Mouse (Mus musculus) right cerebral cortex, postnatal 10 days (tissue): ENCODE results near the gene Tmem168.

ENCODE experiments used
- DNase-seq, 2 experiments: peaks; one replicate each; pipeline ENCODE4 v3.0.0; 2021; ENCODE audit warnings: low spot score in 2 of 2

Tmem168 gene

GRCm38 (mm10) chr6:13607621-13608493 is at the start of gene Tmem168:
TSS of gene Tmem168 (minus strand) at chr6:13608100.
- DNase-seq = peak; percentile 96

GRCm38 (mm10) chr6:13654081-13654480 is 46.2 kb upstream of the Tmem168 start:
- no peak for DNase-seq

GRCm38 (mm10) chr6:13652284-13652683 is 44.4 kb upstream of the Tmem168 start:
- no peak for DNase-seq

- no peak for DNase-seq
Measured at GRCm38 (mm10) chr6:13650854-13651253, 43.0 kb upstream of the Tmem168 start.

- no peak for DNase-seq
Measured at GRCm38 (mm10) chr6:13648305-13648704, 40.4 kb upstream of the Tmem168 start.

GRCm38 (mm10) chr6:13636582-13636989 is 28.7 kb upstream of the Tmem168 start:
- DNase-seq = no peak

- DNase-seq = no peak
Measured at GRCm38 (mm10) chr6:13632571-13632970, 24.7 kb upstream of the Tmem168 start.

GRCm38 (mm10) chr6:13630607-13631006 is 22.7 kb upstream of the Tmem168 start:
- DNase-seq = no peak

- DNase-seq = peak in 1 of 2 experiments; percentile 34
Measured at GRCm38 (mm10) chr6:13619618-13620017, 11.7 kb upstream of the Tmem168 start.

GRCm38 (mm10) chr6:13617110-13617509 is 9.2 kb upstream of the Tmem168 start:
- DNase-seq = no peak

- DNase-seq = no peak
Measured at GRCm38 (mm10) chr6:13614568-13614967, 6.7 kb upstream of the Tmem168 start.

- no peak for DNase-seq
Measured at GRCm38 (mm10) chr6:13613671-13614070, 5.8 kb upstream of the Tmem168 start.

GRCm38 (mm10) chr6:13610869-13611268 is 3.0 kb upstream of the Tmem168 start:
- DNase-seq = no peak

- DNase-seq = no peak
Measured at GRCm38 (mm10) chr6:13609353-13610140, 1.6 kb upstream of the Tmem168 start.

- no peak for DNase-seq
Measured at GRCm38 (mm10) chr6:13606921-13607620, 829 bp downstream of the Tmem168 start.

- DNase-seq = no peak
Measured at GRCm38 (mm10) chr6:13606394-13606793, 1.5 kb downstream of the Tmem168 start.

- no peak for DNase-seq
Measured at GRCm38 (mm10) chr6:13603134-13603533, 4.8 kb downstream of the Tmem168 start.

GRCm38 (mm10) chr6:13601587-13601986 is 6.3 kb downstream of the Tmem168 start:
- peak; percentile 55 to 63 for DNase-seq

- DNase-seq = no peak
Measured at GRCm38 (mm10) chr6:13598239-13598923, 9.5 kb downstream of the Tmem168 start.

- no peak for DNase-seq
Measured at GRCm38 (mm10) chr6:13592729-13593345, 15.1 kb downstream of the Tmem168 start.

- DNase-seq = no peak
Measured at GRCm38 (mm10) chr6:13586560-13586959, 21.3 kb downstream of the Tmem168 start.
